Mouse (Mus musculus): ENCODE measurements around the gene Isoc2a. TPM values are rescaled to one million over a fixed set of nuclear protein-coding genes. Genes with fewer than 3 reads are reported as not detected.

Isoc2a gene
- polyA plus RNA-seq, 1 experiment from 2014 or later = 9.6 TPM

- peaks cover 20% of the 10 kb centered on the region; the same call in 1 of the 2 replicates for H3K36me3 ChIP-seq (ENCODE audit: inconsistent target)
- no peak overlapping the region for H3K27ac ChIP-seq
- H3K79me2 ChIP-seq (ENCODE audit: inconsistent target) = peaks cover 30% of the 10 kb centered on the region
- 91% methylated on average over 15 of the region's 15 CpGs for WGBS (ENCODE audit: missing documents)
- H3K4me3 ChIP-seq (ENCODE audit: inconsistent target) = no peak overlapping the region
Observed at GRCm38 (mm10) chr7:4918681-4919080, 41.7 kb downstream of the Isoc2a start.

- 96% methylated on average over 18 of the region's 21 CpGs for WGBS (ENCODE audit: missing documents)
- Histone ChIP-seq H3K79me2 (ENCODE audit: inconsistent target) (peaks cover 30% of the 10 kb centered on the region), H3K4me3 (ENCODE audit: inconsistent target) (no peak overlapping the region), H3K36me3 (ENCODE audit: inconsistent target) (peaks cover 20% of the 10 kb centered on the region; the same call in 1 of the 2 replicates), H3K27ac (no peak overlapping the region)
Observed at GRCm38 (mm10) chr7:4919096-4919495, 42.1 kb downstream of the Isoc2a start.

GRCm38 (mm10) chr7:4919971-4920370, 43.0 kb downstream of the Isoc2a start:
- Histone ChIP-seq H3K4me3 (ENCODE audit: inconsistent target) (no peak overlapping the region), H3K36me3 (ENCODE audit: inconsistent target) (peaks cover 20% of the 10 kb centered on the region; the same call in 1 of the 2 replicates), H3K79me2 (ENCODE audit: inconsistent target) (peaks cover 30% of the 10 kb centered on the region), H3K27ac (no peak overlapping the region)
- 93% methylated on average over 21 of the region's 21 CpGs for WGBS (ENCODE audit: missing documents)

GRCm38 (mm10) chr7:4920496-4920895, 43.5 kb downstream of the Isoc2a start:
- H3K27ac ChIP-seq = no peak overlapping the region
- H3K36me3 ChIP-seq (ENCODE audit: inconsistent target) = peaks cover 20% of the 10 kb centered on the region; the same call in 1 of the 2 replicates
- peaks cover 29% of the 10 kb centered on the region for H3K79me2 ChIP-seq (ENCODE audit: inconsistent target)
- WGBS (ENCODE audit: missing documents) = 97% methylated on average over 17 of the region's 19 CpGs
- no peak overlapping the region for H3K4me3 ChIP-seq (ENCODE audit: inconsistent target)

GRCm38 (mm10) chr7:4920976-4921823, 44.2 kb downstream of the Isoc2a start:
- peaks cover 20% of the 10 kb centered on the region; the same call in 1 of the 2 replicates for H3K36me3 ChIP-seq (ENCODE audit: inconsistent target)
- no peak overlapping the region for H3K4me3 ChIP-seq (ENCODE audit: inconsistent target)
- peaks cover 22% of the 10 kb centered on the region for H3K79me2 ChIP-seq (ENCODE audit: inconsistent target)
- WGBS (ENCODE audit: missing documents) = 59% methylated on average over 23 of the region's 23 CpGs
- H3K27ac ChIP-seq = no peak overlapping the region

- Histone ChIP-seq H3K36me3 (ENCODE audit: inconsistent target) (peaks cover 20% of the 10 kb centered on the region; the same call in 1 of the 2 replicates), H3K79me2 (ENCODE audit: inconsistent target) (peaks cover 15% of the 10 kb centered on the region), H3K4me3 (ENCODE audit: inconsistent target) (no peak within 1 kb of the TSS), H3K27ac (no peak within 1 kb of the TSS)
- WGBS (ENCODE audit: missing documents) = 47% methylated on average over 8 of the region's 8 CpGs
Observed at GRCm38 (mm10) chr7:4921824-4922482, 45.0 kb downstream of the Isoc2a start, which contains the start of gene Nat14. Gene Nat14 (plus strand): TSS chr7:4922028.

GRCm38 (mm10) chr7:4922508-4922907, 45.6 kb downstream of the Isoc2a start:
- 3% methylated on average over 14 of the region's 14 CpGs for WGBS (ENCODE audit: missing documents)
- Histone ChIP-seq H3K27ac (no peak overlapping the region), H3K4me3 (ENCODE audit: inconsistent target) (no peak overlapping the region), H3K36me3 (ENCODE audit: inconsistent target) (peaks cover 20% of the 10 kb centered on the region; the same call in 1 of the 2 replicates), H3K79me2 (ENCODE audit: inconsistent target) (peaks cover 9% of the 10 kb centered on the region; the same call in 1 of the 2 replicates)

GRCm38 (mm10) chr7:4922931-4923565, 46.1 kb downstream of the Isoc2a start:
- peaks cover 15% of the 10 kb centered on the region; the same call in 1 of the 2 replicates for H3K36me3 ChIP-seq (ENCODE audit: inconsistent target)
- peaks cover 4% of the 10 kb centered on the region; the same call in 1 of the 2 replicates for H3K79me2 ChIP-seq (ENCODE audit: inconsistent target)
- no peak overlapping the region for H3K27ac ChIP-seq
- H3K4me3 ChIP-seq (ENCODE audit: inconsistent target) = no peak overlapping the region
- 6% methylated on average over 13 of the region's 14 CpGs for WGBS (ENCODE audit: missing documents)

- Histone ChIP-seq H3K79me2 (ENCODE audit: inconsistent target) (no peaks in the 10 kb centered on the region; the same call in 1 of the 2 replicates), H3K36me3 (ENCODE audit: inconsistent target) (peaks cover 8% of the 10 kb centered on the region; the same call in 1 of the 2 replicates), H3K4me3 (ENCODE audit: inconsistent target) (no peak overlapping the region), H3K27ac (no peak overlapping the region)
- WGBS (ENCODE audit: missing documents) = 12% methylated on average over 37 of the region's 37 CpGs
Observed at GRCm38 (mm10) chr7:4923586-4924364, 46.8 kb downstream of the Isoc2a start.

- WGBS (ENCODE audit: missing documents) = 7% methylated on average over 4 of the region's 4 CpGs
- no peaks in the 10 kb centered on the region for H3K79me2 ChIP-seq (ENCODE audit: inconsistent target)
- H3K27ac ChIP-seq = no peak overlapping the region
- H3K4me3 ChIP-seq (ENCODE audit: inconsistent target) = no peak overlapping the region
- peaks cover 4% of the 10 kb centered on the region; the same call in 1 of the 2 replicates for H3K36me3 ChIP-seq (ENCODE audit: inconsistent target)
Observed at GRCm38 (mm10) chr7:4924483-4924882, 47.5 kb downstream of the Isoc2a start.

GRCm38 (mm10) chr7:4924891-4925301, 47.9 kb downstream of the Isoc2a start:
- Histone ChIP-seq H3K27ac (peak overlapping the region; percentile 25), H3K79me2 (ENCODE audit: inconsistent target) (no peaks in the 10 kb centered on the region), H3K36me3 (ENCODE audit: inconsistent target) (peaks cover 4% of the 10 kb centered on the region; the same call in 1 of the 2 replicates), H3K4me3 (ENCODE audit: inconsistent target) (no peak overlapping the region)
- WGBS (ENCODE audit: missing documents) = 14% methylated on average over 1 of the region's 4 CpGs

- Histone ChIP-seq H3K4me3 (ENCODE audit: inconsistent target) (no peak within 1 kb of the TSS), H3K79me2 (ENCODE audit: inconsistent target) (no peaks in the 10 kb centered on the region), H3K27ac (peak within 1 kb of the TSS; percentile 25), H3K36me3 (ENCODE audit: inconsistent target) (no peaks in the 10 kb centered on the region)
- WGBS (ENCODE audit: missing documents) = 42% methylated on average over 5 of the region's 6 CpGs
Observed at GRCm38 (mm10) chr7:4925441-4926381, 48.8 kb downstream of the Isoc2a start, which contains the start of gene Ssc5d. Gene Ssc5d (plus strand): TSS chr7:4925785.

GRCm38 (mm10) chr7:4926849-4927248, 49.9 kb downstream of the Isoc2a start:
- Histone ChIP-seq H3K79me2 (ENCODE audit: inconsistent target) (no peaks in the 10 kb centered on the region), H3K36me3 (ENCODE audit: inconsistent target) (no peaks in the 10 kb centered on the region), H3K27ac (no peak overlapping the region), H3K4me3 (ENCODE audit: inconsistent target) (no peak overlapping the region)
- 91% methylated on average over 16 of the region's 16 CpGs for WGBS (ENCODE audit: missing documents)
